Mouse (Mus musculus) layer of hippocampus, postnatal 25 days (tissue): ENCODE results near the gene Olfr1167. TPM values are rescaled to one million over a fixed set of nuclear protein-coding genes. Genes with fewer than 3 reads are reported as not detected.
"Not testable (repeated sequence)": the region's sequence is repeated elsewhere in the genome, so short reads cannot be mapped to it uniquely, and the experiment has no call there.

Experiments
- DNase-seq, 2 experiments: peaks; one replicate each; pipeline ENCODE4 v3.0.0; 2022; ENCODE audit warnings: mixed read lengths in 2 of 2, low spot score in 1 of 2; ENCODE audit errors: extremely low spot score in 1 of 2
- total RNA-seq, 2 experiments: library from RNA; stranded (reverse); gene quantifications; 2 replicates each; pipeline ENCODE4 v1.2.3; 2021

Gene Olfr1167
- total RNA-seq, result not detected

DNA sequence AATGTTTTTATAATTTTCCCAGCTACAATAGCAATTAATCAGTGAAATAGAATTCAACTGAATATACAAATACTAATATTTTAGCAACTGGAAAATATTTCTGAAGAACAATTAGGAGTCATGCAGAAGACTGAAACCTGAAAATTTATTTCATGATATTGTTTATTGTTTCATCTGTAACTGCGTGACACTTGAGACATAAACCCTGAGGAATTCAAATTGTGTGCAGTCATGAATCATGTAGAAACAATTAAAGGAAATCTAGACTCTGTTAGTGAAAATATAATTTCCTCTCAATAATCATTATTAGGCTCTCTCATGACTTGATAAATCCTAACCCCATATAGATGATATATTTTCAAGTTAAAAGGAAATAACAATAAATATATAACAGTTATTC is at the start of gene Olfr1167:
Gene Olfr1167, minus strand, starts transcription at position 101 of the 400 bp plus-strand sequence.
- not testable (repeated sequence) for DNase-seq

DNA sequence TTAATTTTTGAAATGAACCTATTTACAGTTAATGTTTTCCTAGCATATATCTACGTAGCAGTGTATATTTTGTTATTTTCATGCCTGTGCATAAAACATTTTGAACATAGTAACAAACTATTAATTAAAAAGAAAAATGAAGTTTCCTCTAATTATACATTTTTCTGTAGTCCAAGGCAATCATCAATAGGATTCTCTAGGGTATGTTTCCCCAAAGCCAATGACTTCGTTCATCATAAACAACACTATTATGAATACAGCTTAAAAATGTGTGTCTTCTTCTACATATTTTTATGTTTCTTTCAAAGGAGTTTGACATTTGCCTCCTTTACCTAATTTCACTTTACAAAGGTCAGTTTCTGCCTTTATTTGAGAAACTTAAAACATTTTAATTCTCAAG is 26.6 kb upstream of the Olfr1167 start, which contains the start of gene Olfr1168:
Gene Olfr1168, plus strand, starts transcription at position 301 of the 400 bp plus-strand sequence.
- no peak for DNase-seq

DNA sequence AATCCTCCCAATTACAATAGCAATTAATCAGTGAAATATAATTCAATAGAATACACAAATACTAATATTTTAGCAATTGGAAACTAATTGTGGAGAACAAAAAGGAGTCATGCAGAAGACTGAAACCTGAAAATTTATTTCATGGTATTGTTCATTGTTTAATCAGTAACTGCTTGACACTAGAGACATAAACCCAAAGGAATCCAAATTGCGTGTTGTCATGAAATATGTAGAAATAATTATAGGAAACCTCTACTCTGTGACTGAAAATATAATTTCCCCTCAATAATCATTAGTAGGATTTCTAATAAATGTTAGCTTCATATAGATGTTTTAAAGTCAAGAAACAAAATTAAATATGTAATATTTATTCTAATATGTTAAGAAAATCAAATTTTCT is 26.8 kb downstream of the Olfr1167 start, which contains the start of gene Olfr1166:
Gene Olfr1166, minus strand, starts transcription at position 101 of the 400 bp plus-strand sequence.
- DNase-seq, result no peak

Other genes starting within 250 kb of the Olfr1167 start
- gene Olfr1155, start 210.1 kb downstream of the Olfr1167 start, total RNA-seq, result not detected
- under 1 TPM in 1 of 2 experiments, not detected in 1; 0.14 TPM for gene Olfr1156, start 202.1 kb downstream of the Olfr1167 start, total RNA-seq
- not detected for gene Olfr1157, start 186.9 kb downstream of the Olfr1167 start, total RNA-seq
- not detected for gene Olfr74, start 180.5 kb downstream of the Olfr1167 start, total RNA-seq
- gene Olfr1158, start 165.1 kb downstream of the Olfr1167 start, total RNA-seq, result not detected
- gene Olfr1160, start 146.9 kb downstream of the Olfr1167 start, total RNA-seq, result not detected
- not detected for gene Olfr1161, start 132.4 kb downstream of the Olfr1167 start, total RNA-seq
- not detected for gene Olfr73, start 117.5 kb downstream of the Olfr1167 start, total RNA-seq
- gene Olfr1162, start 104.1 kb downstream of the Olfr1167 start, total RNA-seq, result not detected
- not detected for gene Olfr1163, start 83.4 kb downstream of the Olfr1167 start, total RNA-seq
- not detected for gene Olfr1164, start 61.2 kb downstream of the Olfr1167 start, total RNA-seq
- gene Olfr1166, start 26.9 kb downstream of the Olfr1167 start, total RNA-seq, result not detected
- gene Olfr1168, start 26.7 kb upstream of the Olfr1167 start, total RNA-seq, result not detected
- gene Olfr1170, start 73.1 kb upstream of the Olfr1167 start, total RNA-seq, result not detected
- gene Olfr1173, start 124.7 kb upstream of the Olfr1167 start, total RNA-seq, result not detected
- gene Olfr1174-ps, start 159.9 kb upstream of the Olfr1167 start, total RNA-seq, result not detected
- not detected for gene Olfr1175-ps, start 172.0 kb upstream of the Olfr1167 start, total RNA-seq
- gene Olfr1176, start 181.5 kb upstream of the Olfr1167 start, total RNA-seq, result not detected
- not detected for gene Olfr1177-ps, start 191.3 kb upstream of the Olfr1167 start, total RNA-seq
- not detected for gene Olfr1178, start 231.9 kb upstream of the Olfr1167 start, total RNA-seq